Mouse (Mus musculus): Measurements from ENCODE around the gene Ms4a7.

DNA sequence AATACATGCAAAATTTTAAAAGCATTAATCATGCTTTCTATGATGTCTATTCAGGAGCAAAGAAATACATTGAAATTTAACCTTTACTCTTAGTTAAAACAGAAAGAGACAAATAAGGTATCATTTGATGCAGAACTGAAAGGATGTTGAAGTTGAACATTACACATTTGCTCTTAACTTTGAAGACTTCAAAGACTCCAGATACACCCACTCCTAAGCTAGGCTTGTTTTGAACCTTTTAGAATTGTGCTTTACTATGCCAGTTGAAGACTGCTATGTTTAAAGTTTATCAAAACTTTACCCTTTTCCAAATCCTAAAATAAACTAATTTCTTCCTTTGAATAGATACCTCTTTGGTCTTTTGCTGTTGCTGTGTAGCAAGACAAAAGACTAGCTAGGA is 35.2 kb upstream of the Ms4a7 start:
- TF ChIP-seq ZC3H11A (IDR thresholded peaks at IDR 0.05; ENCODE audit: borderline replicate concordance, low read depth, low read length) (no peak), ZNF384 (IDR thresholded peaks at IDR 0.05; ENCODE audit: low read depth, low read length) (no peak), CHD2 (IDR thresholded peaks at IDR 0.05; ENCODE audit: low read depth, low read length) (no peak), MAFK (IDR thresholded peaks at IDR 0.05; ENCODE audit: insufficient read depth, low read depth, low read length) (no peak), HCFC1 (IDR thresholded peaks at IDR 0.05; ENCODE audit: borderline replicate concordance, insufficient read depth, low read length) (no peak)

Data from ES-E14 (cell line).